Mouse (Mus musculus) lung, postnatal 25 days (tissue): ENCODE data around the gene Cit.

ENCODE experiments used
- DNase-seq: peaks from one replicate; pipeline ENCODE4 v3.0.0; 2022; ENCODE audit warnings: low spot score

The Cit gene

DNA sequence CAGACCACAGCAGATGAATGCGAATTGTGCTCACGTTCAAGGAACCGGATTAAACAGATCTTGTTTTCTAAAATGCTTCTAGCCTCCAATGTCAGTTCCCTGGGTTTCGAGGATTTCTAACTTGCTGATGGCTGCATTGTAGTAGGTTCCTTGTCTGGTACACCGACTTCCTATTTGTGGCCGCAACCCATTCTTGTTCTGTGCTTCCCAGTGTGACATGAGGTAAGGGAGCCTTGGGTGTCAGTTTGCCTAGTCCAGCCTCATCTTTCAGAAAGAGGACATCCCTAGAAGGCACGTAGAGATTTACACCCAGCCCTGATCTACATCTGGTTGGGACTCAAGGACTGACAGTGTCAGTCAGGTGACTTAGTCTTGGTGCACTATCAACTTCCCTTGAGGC is 166.6 kb downstream of the Cit start:
- DNase-seq: no peak

DNA sequence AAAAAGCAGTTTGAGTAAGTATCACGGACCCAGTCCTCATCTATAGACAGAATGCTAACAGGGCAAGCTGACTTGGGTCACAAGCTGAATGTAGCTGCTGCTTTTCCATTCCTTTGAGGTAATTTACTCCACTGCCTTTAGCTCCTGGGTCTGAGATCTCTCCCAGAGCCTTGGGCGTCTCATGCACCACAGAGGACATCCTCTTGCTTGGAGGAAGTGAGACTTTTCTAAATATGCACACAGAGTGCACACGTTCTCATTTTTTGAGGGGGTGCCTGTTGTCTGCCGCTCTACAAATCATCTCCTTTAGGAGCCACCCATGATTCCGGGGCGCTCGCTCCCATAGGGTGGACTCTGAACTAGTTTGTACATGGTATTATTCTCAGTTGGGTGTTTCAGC is 167.4 kb downstream of the Cit start:
- no peak for DNase-seq

DNA sequence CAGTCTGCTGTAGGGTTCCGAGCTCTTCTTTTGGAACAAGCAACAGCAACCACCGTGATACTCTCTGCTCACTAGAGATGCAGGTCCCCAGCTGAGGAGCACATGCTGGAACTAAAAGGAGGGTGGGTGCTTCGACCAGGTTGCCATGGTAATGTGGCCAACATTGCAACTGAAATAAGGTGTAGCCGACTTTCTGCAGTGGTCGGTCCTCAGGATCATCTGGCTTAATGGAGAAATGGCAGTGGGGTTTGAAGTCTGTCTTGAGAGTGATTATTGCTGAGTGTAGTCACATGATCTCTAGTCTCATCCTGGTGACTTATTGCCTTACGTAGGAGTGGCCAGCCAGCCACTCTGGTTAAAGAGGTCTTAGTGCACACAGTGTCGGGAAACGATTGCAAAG is 168.7 kb downstream of the Cit start:
- no peak for DNase-seq

DNA sequence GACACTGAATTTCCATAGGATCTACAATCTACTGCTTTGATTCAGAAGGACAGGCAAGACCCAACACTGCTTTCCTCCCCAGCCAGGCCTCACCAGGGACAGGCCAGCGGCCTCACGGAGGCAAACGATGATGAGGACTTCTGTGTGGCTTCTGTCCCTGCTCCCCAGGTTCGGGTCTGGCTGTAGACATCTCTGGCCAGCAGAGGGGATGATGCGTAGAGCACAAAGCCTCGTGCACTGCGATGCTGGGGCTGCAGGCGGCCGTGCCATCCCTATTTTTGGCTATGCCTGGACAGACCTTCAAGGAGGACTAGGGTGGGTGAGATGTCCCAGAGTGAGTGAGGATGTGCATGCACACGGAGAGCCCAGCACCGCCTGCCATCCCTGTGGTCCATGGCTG is 169.2 kb downstream of the Cit start:
- DNase-seq: no peak

DNA sequence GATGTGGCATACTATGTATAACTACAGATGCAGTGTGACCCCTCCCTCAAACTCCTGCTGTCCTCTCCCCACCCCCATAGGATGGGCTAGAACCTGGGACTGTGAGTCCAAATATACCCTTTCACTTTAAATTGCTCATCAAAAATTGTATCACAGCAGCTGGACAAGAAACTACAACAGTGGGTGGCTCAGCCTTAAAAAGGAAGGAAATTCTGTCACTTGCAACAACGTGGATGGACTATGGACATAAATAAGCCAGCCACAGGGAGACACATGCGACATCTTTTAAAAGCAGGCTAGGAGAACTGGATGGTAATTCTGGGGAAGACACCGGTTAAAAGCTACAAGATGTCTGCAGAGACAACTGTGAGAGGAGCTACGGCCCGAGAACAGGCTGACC is 171.5 kb downstream of the Cit start:
- no peak for DNase-seq

DNA sequence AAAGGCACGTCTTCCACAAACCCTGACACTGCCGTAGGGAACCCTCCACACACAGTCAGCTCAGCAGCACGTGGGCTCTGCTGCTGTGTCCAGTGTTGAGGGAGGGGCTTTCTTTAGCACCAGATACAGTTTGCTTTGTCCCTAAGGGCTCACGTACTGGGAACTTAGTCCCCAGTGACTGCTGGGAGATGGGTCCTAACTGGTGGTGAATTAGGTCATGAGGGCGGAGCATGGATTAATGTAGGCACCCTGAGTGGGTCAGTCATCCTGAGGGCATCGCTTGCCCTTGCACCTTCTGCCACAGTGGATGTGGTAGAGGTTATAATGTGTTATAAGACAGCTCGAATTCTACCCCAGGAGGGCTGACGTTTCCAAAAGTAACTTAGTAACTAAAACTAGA is 172.3 kb downstream of the Cit start:
- no peak for DNase-seq

DNA sequence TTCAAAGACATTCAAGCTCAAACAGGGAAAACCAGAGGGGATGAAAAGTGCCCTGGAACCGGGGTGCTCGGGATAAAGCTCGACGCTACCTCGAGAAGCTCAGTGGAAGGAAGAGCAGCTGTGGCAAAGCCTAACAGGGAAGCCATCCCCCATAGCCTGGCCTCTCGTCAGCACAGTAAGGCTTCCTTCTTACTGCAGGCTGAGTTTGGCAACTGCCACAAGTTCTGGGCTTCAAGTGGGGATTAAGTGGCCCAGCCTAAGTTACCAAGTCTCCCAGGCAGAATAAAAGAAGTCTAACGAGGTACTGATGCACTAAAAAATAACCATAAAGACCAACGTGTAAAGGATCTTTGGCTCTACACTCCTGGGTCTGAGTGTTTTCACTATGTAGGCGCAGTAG is 173.1 kb downstream of the Cit start:
- DNase-seq: no peak

DNA sequence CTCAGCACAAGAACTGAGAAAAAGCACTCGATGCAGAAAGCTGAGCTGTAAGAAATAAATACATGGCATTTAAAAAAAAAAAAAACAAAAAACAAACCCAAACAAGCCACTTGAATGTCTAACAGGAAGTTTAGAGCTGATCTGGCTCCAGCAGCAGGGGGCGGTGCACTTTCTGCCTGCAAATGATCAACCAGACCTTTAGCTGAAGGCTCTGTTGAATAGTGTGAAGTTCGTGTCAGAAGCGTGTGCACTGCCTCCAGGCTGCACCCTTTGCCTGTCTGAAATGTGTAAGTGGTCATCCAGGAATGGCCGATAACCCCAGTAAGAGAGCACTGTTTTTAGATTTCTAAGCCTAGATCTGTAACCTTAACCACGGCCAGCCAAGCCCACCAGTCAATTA is 173.7 kb downstream of the Cit start:
- no peak for DNase-seq

DNA sequence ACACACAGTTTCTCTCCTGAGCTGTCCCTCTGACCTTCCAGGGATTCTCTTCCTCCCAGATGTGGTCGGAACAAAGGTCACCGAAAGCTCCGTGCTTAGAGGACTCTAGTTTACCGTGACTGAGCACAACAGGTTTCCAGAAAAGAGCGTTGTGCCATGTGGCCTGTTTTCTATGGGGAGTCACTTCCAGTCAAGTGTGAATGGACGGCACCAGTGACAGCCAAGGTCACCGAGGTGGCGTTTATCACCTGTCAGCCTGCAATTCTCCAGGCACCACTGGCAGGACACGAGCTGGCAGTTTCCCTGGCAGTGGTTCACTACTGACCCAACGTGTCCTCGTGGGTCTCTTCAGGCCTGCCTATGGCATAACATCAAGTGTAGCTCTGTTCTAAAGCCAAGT is 174.3 kb downstream of the Cit start:
- no peak for DNase-seq

DNA sequence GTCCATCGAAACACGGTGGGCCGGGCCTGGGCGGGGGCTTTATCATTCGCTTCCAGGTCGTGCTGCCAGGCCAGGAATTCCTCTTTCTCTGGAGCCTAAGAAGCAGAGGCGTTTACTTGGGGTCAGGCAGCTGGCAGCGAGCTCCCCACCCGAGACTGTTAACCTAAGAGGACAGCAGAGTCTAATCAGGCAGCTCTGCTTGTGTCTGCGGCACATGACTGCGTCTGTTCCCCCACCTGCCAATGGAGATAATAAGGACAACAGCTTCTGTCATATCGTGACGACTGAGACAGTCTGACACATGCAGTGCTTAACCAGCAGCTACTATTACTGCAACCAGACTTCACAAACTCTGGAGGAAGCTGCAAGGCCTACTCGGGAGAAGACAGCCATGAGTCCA is 176.5 kb downstream of the Cit start:
- DNase-seq: no peak

DNA sequence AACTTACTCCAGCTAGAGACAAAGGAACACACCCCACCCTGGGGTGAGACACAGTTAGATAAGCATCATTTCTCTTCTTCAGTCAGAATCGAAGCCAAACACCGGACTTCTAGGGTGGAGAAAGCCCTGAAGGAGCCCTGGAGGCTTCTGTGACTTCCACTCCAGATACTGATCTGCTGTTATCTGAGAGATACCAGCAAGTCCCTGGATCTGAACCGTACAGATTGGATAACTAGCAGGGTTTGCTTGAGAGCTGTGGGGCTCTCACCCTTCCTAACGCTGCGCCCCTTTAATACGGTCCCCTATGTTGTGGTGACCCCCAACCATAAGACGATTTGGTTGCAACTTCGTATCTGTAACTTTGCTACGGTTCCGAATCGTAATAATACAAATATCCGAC is 177.1 kb downstream of the Cit start:
- DNase-seq: no peak

DNA sequence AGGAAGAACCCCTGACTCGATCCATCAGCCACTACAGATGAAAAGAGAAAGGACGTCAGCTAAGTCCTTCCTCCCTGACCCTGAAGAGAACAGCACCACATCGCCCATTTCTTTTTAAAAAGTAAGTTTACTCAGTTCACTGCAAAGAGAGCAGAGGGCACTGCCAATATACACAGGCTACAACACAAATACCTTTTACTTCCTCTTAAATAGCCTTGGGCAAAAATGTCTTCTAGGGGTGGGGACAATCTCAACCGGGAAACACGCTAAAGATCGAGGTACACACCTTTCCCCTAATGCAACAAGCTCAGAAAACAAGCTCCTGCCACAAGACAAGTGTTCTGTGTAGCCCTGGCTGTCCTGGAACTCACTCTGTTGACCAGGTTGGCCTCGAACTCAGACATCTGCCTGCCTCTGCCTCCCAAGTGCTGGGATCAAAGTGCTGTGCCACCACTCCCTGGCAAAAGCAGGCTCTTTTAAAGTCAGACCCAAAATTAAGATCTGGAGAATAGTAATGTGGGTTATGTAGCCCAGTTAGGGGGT is 177.7 kb downstream of the Cit start:
- DNase-seq: no peak

DNA sequence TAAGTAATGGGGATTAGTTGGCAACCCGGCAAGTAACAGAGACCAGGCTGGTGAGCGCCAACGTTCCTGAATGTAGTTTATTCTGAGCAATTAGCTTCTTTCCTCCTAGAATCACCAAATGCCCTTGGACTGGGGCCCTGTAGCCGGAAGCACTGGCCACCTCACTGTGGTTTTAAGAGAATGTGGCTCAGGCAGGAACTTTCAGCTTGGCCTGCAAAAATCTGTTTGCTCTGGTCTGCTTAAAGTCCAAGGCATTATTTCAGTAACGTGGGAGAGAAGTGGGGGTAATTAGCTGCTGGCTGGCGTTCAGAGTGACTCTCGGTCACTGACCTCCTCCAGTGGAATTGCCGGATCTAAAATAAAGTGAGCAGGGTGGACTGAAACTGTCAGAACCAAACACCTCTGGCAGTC is 178.2 kb downstream of the Cit start:
- DNase-seq: no peak

DNA sequence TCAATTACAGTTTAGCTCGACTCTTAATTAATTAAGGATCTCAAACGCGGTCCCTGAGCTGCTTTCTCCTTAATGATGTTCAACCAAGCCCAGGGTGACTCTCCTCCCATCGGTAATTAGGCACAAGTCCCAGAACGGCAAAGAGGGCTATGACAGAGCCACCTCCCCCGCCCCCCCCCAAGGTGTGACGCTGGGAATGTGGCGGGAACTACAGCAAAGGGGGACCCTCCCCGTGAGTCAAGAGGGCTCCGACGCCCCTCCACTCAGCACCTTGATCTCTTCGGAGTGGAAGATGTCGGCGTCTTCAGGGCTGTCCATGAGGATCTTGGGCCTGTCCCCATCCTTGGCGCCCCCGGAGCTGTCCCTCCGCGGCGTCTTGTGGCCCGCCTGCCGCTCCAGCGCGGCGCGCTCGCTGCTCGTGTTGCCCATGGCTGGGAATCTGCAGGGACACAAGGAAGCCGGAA is 178.8 kb downstream of the Cit start:
- DNase-seq: no peak

DNA sequence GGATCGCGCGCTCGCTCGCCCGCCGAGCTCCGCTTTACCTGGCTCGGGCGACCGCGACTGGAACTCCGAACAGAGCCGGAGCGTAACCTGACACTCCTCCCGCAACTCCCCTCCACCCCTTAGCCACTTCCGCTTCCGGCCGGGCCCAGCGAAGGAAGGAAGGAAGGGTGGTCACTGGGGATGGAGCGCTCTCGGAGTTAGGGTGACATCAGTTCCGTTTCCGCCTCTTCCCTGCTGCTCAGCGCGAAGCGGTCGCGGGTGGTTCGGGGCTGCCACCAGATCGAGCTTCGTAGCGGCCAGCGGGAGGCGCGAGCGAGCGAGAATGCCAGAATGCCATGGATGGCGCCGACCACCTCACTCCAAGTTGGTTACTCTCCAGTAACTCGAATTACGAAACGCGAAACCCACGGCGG is 179.3 kb downstream of the Cit start, which contains the start of gene Prkab1:
Gene Prkab1, minus strand, starts transcription at position 182 of the 413 bp plus-strand sequence.
- peak; percentile 97 for DNase-seq

DNA sequence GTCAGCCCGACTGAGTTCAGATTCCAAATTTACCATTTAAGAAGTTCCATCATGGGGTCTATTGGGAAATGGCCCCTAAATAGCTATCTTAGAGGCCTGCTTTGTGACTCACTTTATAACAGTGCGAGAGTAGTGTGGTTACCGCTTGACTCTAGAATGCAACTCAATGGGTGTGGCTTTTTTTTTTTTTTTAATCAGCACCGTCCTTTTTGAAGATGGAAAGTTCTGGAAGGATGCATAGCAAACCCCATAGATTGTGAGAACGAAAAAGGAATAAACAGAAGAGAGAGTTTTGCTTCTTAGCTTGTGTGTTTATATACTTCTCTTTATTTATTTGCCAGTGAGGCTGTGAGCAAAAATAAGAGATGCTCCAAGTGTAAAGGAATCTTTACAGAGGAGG is 181.0 kb downstream of the Cit start:
- DNase-seq: no peak

DNA sequence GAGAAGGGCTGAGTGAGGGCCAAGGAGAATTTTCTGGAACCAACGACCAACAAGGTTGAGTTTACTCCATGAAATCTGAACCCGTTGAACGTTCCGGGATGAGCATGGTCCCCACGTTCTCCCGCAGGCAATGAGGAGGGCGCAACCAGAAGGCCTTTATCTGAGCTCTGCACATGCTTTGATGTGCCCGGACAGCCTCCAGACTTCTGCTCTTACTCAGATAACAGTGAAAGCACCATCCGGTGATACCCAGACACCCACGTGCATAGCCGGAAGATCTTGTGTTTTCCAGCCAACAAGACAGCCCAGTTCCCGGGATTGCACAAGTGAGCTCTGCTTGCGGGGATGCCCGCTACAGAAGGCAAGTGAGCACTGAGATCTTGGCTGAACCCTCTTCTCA is 181.5 kb downstream of the Cit start:
- no peak for DNase-seq

DNA sequence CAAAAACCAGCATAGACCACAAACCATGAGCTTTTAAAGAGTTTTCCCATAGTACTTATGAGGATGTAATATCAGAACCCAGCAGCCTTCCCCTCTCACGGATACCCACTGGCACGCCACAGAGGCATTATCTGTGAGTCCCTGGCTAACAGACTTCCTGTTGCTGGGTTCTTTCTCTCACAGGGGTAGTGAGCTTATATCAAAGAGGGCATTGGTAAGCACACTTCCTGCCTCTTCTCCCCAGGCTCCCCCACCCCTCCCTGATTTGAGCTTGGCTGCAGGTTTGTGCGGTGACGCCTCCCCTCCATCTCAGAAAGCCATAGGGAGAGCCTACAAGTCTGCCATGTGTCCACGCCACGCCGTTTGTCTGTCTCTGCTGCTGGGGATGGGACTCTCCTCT is 184.0 kb downstream of the Cit start:
- DNase-seq: no peak

DNA sequence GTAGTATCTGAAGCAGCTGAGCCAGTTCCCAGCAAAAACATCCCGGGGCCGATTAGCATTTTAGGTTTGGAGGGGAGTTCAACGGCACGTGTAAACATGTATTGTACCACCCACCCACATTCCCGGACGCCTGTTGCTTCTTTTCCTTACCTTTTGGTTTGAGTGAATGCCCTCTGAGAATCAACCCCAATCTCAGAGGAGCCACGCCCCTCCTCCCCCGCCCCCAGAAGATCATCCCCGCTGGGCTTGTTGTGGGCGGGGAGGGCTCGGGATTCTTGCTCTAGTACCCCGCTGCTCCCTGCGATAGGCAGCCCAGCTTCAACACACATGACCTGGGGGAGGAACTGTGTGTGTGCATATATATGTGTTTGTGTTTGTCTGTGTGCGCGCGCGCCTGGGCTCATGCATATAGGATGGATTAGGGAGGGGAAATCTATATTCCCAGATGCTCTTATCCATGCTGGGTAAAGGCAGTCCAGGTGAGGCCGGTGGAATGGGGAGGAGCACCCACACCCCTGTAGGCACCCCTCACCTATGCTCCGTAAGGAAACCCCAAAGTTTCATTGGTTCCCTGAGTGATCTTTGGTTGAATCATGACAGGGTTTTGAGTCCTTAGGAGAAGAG is 185.6 kb downstream of the Cit start:
- DNase-seq: no peak

DNA sequence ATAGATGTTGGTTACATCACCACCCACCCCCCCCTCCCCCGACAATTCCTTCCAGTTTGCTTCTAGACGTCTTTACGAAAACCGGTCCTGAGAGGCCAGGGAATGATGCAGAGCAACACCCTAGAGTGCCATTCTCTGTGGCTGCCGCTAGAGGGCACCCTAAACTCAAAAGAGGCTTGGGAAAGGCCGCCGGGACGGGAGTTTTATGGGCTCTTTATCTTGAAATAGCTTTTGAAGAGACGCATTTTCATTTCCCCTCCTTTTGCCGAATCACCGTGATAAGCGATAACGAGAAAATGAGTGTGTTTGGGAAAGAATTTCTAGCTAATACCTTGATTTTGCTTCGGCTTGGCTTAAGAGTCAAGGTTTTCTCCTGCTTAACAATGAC is 186.1 kb downstream of the Cit start:
- peak; percentile 64 for DNase-seq

DNA sequence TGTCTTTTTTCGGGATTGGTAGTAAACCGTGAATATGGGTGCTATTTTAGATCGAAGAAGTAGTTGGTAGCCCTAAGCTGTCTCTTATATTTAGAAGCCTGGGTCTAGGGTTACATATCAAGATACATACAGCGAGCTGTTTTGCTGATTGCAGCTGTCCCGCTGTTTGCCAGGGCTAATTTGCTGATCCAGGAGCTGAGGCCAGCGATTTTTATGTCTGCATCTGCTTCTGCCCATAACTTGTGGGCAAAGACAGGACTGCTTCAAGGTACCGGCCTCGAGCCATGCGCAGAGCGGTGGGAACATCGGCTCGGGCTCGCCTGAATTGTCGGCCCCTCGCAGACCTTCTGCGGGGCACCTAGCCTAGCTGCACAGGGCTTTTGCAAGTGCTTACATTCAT is 191.4 kb downstream of the Cit start:
- DNase-seq: no peak

DNA sequence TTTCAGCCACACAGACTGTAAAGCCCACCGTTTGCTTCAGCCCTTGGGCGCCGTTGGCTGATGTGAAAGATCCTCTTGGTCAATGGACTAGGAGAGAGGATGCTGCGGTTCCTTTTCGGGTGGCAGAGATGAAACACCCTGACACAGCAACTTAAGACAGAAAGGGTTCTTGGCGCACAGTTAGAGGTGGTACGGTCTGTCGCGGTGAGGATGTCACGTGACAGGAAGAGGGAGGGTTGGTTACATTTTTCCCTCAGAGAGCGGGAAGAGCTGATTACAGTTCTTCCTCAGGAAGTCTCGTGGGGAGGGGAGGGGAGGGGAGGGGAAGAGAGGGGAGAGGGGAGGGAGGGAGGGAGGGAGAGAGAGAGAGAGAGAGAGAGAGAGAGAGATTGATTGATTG is 192.7 kb downstream of the Cit start:
- no peak for DNase-seq

DNA sequence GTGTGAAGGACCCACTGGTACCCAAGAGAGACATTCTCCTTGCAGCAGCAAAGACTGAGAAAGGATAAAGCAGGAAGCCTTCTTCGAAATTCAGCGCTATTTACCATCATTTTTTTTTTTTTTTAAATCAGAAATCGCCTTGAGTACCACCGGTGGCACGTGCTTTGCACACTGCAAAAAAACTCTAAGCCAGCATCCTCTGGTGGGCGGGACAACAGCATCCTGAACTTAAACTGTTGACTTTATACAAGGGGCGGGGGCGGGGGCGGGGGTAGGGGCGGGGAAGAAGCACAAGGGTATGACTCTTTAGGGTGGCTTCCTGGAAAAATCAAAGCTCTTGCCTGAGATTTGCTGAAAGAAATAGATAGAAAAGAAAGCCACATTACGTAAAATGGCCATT is 194.6 kb downstream of the Cit start:
- DNase-seq: no peak

DNA sequence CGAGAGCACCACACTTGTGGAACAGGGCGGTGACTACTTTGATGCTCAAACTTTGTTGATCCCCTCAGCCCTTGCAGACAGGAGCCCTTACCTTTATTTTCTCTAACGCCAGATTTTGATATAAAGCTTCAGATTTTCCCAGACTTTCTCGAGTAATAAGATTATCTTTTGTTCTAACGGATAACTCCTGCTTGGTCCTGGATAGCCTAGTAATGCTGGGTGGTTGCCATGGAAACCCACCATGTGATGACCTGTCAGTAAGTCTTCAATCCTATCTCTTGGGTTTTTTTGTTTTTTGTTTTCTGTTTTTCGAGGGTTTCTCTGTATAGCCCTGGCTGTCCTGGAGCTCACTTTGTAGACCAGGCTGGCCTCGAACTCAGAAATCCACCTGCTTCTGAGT is 197.2 kb downstream of the Cit start:
- no peak for DNase-seq

DNA sequence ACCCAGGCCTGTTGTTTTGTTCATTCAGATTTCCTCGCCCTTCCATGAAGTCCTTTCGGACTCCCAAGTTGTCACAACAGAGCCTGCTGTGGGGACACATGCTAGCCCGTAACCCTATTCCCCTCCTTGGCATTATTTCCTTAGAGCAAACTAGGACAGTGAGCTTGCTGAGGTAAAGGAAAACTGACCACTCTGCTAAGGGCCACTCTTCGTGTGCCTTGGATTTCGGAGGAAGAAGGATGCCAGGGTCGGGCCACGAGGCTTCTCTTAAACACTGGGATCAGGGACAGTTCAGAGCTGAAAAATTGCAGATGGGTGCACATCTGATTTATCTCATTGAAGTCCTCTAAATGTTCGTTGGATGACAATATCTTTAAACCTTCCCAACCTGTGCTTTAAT is 200.5 kb downstream of the Cit start:
- DNase-seq: no peak
